Mouse (Mus musculus): ENCODE measurements around the gene Gng8.

- TF ChIP-seq CTCF (conservative IDR thresholded peaks at IDR 0.05; ENCODE audit: low read length): no peak
- no peak for TF ChIP-seq POU5F1 (IDR thresholded peaks at IDR 0.05; ENCODE audit: borderline replicate concordance, low read length)
- no peak for TF ChIP-seq NANOG (IDR thresholded peaks at IDR 0.05; ENCODE audit: borderline replicate concordance, low read length)
These were observed 30.3 kb downstream of the Gng8 start for GRCm38 (mm10) chr7:16921881-16922335.

Measured in E14TG2a.4 (cell line).